Mouse (Mus musculus) MEL (cell line): ENCODE measurements around the gene Sema6d.

ENCODE experiments used
- EP300 ChIP-seq, 2 experiments: IDR thresholded peaks; 2 replicates each; pipeline ENCODE4 v1.6.1; 2011; ENCODE audit warnings: improper control_type of control experiment in 2 of 2, low read length in 2 of 2, low read depth in 1 of 2, mild to moderate bottlenecking in 1 of 2
- GATA1 ChIP-seq: IDR thresholded peaks from 2 replicates; pipeline ENCODE4 v1.6.1; 2011; ENCODE audit warnings: low read depth, low read length, improper control_type of control experiment
- MEF2A ChIP-seq: IDR thresholded peaks from 2 replicates; pipeline ENCODE4 v1.6.1; 2014; ENCODE audit warnings: low read depth, mild to moderate bottlenecking, inconsistent platforms, low read length, improper control_type of control experiment; ENCODE audit not compliant: poor library complexity, insufficient replicate concordance, severe bottlenecking; ENCODE audit errors: extremely low read depth
- TCF12 ChIP-seq: IDR thresholded peaks from 2 replicates; pipeline ENCODE4 v1.6.1; 2014; ENCODE audit warnings: low read depth, mild to moderate bottlenecking, inconsistent platforms, low read length, improper control_type of control experiment, moderate library complexity

GRCm38 (mm10) chr2:124385722-124386121 lies 296.0 kb downstream of the Sema6d start:
- TF ChIP-seq GATA1 (no peak), EP300 (IDR thresholded peaks at IDR 0.05; ENCODE audit: low read depth in 1 of 2, low read length in 2 of 2) (no peak), MEF2A (no peak), TCF12 (no peak)
